Mouse (Mus musculus): ENCODE results near the gene Pigc.

Pigc gene

DNA sequence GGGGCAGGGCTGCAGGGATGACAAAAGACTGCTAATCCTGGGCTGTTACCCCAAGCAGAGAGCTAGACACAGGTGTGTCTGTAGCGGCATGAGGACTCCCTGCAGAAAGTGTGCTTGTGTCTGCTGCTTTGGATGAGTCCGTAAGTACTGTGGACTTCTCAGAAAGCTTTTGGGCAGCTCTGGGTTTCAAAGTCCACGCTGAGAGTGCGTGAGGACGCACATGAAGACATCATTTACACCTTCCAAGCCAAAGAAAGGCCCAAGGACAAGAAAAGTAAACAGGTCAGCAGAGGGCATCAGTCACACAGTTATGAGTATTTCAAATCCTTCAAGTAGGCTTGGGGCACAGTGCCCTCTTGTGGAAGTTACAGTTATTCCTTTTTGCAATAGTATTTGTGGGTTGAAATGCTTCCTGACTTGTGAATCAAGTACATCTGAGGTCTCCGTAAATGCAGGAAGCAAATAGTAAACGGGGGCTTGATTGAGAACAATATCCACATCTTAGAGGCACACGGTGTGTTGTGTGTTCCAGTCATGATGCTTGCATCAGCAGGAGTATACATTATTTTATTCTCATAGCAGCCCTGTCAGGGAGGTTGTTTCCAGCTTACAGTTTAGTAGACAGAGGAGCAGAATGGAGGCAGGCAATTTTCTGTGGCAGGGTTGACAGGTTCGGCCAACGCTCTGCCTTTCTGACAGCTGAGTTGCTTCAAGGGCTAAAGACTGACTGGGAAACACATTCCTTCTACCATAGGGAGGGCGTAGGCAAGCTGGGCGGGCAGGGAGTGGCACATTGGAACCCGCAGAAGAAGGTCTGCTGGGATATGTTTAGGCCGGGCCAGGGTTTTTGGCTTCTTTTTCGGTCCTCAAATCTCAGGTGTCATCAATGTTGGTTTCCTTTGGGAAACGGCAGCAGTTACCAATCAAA, 7.5 kb downstream of the Pigc start:
- DNase-seq: peak; percentile 81

DNA sequence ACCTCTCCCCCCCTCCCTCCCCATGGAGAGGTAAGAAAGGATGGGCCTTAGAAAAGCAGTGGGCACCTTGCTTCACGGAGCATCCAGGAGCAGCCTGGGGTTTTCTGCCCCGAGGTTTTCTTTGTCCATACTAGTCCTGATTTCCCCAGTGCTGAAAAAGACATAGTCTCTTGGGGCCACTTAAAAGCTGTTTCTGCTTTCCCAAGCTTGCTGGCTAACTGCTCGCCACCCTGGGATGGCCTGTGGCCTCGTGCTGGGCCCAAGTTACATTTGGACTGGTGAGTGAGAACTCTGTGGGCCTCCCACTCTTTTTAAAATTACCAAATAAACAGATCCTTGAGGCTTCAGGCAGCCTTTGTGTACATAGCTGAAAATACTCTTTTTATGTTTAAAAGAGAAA, 8.3 kb downstream of the Pigc start:
- no peak for DNase-seq

- no peak for DNase-seq
These were observed 9.3 kb downstream of the Pigc start for GRCm38 (mm10) chr1:161978173-161978700.

GRCm38 (mm10) chr1:161979536-161979935, 10.6 kb downstream of the Pigc start, which contains the start of gene 4930558K02Rik:
TSS of gene 4930558K02Rik (minus strand) at chr1:161979636.
- no peak for DNase-seq

GRCm38 (mm10) chr1:161980046-161980445, 11.1 kb downstream of the Pigc start:
- DNase-seq: no peak

GRCm38 (mm10) chr1:161980626-161981298, 11.8 kb downstream of the Pigc start:
- no peak for DNase-seq

- DNase-seq: no peak
These were observed 14.5 kb downstream of the Pigc start for GRCm38 (mm10) chr1:161983451-161983850.

- no peak for DNase-seq
These were observed 15.1 kb downstream of the Pigc start for GRCm38 (mm10) chr1:161983979-161984566.

GRCm38 (mm10) chr1:161990684-161991578, 21.9 kb downstream of the Pigc start:
- DNase-seq: no peak

- no peak for DNase-seq
These were observed 22.9 kb downstream of the Pigc start for GRCm38 (mm10) chr1:161991846-161992245.

GRCm38 (mm10) chr1:161992389-161992788, 23.4 kb downstream of the Pigc start:
- DNase-seq: no peak

DNA sequence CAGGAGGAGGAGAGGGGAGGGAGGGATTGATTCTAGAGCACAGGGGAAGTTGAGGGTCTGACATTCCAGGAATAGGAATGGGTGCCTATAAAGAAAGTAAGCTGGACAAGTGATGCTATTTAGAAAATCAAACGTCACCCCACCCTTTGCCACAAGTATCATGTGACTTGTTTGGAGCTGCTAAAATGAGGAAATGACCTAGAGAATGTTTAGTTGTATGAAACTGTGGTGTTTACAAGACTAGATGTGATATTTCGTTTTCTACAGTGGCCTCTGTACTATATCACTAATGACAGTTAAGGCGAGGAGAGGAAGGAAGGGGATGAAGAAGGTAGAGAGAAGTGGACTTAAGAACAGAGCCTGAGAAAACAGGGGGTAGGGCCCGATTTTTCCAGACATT, 29.8 kb downstream of the Pigc start:
- DNase-seq: no peak

DNA sequence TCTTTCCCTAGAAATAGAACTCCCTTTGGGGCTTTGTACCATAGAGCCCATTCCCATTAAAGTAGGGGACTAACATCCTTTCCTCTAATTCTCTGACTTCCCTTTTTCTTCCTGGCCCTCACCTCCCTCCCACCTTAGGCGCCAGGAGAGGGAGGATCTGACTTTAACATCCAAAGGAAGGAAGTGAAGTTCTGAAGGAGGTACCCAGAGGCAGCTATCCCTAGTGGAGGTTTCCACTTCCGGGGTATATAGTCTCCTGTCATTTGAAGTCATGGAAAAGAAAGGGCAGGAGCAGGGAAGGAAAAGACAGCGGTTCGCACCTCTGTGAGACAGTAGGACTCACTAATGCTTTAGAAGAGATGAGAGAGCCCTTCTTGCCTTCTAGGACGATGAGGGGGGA, 30.4 kb downstream of the Pigc start:
- no peak for DNase-seq

DNA sequence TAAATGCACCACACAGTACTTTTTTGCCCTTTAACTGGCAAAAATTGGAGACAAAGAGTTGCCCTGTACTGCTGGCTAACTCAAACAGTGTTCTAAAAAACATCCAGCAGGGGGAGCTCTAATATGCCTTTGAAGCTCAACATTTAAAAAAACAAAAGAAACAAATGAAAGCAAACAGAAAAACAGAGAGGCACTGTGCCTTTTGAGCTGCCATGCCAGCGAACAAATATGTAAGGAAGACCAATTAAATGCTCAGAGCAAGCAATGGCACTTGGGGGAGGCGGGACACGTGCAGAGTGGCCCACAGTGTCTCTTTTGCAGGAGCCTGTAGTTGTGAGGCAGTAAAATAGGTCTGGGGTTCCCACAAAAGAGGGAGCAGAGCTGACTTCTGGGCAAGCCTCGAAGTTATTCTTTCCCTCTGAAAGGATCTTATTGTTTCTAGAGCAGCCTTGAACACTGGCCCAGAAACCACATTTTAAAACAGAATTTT, 30.9 kb downstream of the Pigc start:
- DNase-seq: no peak

- no peak for DNase-seq
These were observed 32.3 kb downstream of the Pigc start for GRCm38 (mm10) chr1:162001328-162001727.

DNA sequence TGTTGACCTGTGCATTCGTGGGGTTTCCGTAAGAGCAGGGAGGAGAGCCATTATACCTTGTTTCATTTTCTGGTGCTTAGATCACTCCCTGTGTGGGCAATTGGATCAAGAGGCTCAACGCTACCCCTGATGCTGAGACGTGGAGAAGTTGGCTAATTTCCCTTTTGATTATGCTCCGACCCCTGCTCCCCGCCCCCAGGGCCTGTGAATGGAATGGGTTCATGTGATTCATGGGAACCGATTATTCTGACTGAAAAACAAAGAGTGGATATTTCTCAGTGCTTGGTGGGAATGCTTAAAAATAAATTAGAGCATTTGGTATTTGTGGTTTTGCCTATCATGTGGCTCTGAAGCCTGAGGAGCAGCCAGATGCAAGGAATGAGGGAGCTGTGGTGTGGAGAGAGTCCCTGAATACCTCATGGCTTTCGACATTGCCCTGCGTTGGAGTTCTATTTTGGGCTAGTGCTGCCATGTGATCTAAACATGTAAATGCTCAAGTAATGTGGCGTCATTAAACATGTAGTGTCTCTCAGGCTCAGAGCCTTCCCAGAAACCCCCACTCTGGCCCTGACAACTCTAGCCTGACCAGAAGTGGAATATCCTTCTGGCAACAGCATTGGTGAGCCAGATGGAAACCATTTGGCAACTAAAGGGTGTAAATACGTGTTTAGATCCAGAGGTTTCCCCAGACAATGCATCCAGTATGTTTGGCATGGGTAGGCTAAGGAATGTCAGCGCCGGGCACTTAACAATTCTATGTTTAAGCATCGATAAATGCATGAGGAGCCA, 34.9 kb downstream of the Pigc start:
- no peak for DNase-seq

DNA sequence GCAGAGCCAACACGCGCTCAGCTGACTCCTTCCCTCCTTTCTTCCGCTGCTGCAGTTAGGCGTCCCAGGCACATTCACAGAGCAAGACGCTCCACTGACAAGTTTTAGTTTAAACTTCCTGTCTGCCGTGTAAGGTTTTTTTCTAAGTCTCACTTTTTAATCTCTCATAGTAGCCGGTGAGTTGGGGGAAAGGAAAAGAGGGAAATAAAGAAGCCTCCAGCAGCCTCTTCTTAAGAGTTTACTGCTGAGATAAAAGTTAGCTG, 35.5 kb downstream of the Pigc start:
- no peak for DNase-seq

- DNase-seq: peak; percentile 37
These were observed 36.1 kb downstream of the Pigc start for GRCm38 (mm10) chr1:162004821-162005770.

DNA sequence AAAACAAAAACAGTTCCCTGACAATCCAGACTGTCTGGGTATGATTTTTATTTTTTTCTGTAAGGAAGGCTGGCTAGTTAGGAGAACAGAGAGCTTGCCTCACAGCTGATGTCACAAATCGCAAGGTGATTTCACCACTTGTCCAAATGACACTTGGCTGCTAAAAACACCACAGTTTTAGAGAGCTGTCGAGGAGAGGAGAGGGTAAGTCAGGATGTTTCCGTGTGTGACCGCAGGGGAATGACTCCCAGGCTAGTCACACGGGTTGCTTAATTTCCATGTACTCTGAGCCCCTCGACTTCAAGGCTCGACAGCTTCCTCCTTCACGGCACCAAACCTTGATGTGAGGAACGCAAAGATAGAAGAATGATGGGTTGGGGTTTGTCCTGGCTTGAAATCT, 37.1 kb downstream of the Pigc start:
- DNase-seq: no peak

DNA sequence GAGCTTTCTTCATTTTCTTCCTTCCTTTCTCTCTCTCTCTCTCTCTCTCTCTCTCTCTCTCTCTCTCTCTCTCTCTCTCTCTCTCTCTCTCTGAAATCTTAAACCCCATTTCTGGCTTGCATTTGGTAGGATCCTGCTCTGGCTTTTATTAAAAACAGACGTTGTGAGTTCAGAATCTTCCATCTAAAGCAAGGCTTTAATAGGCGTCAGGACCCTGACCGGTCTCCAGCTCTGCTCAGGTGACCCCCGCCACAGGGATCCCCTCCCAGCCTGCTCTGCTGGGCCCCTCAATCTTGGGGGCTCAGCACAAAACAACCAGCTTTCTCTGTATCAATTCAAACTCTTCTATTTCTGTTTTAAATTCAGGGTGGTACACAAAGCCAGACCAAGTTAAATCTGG, 39.2 kb downstream of the Pigc start:
- no peak for DNase-seq

Measured in liver (tissue).